Mouse (Mus musculus) kidney, postnatal 0 days (tissue): ENCODE measurements around the gene Col11a1. TPM values are rescaled to one million over a fixed set of nuclear protein-coding genes. Genes with fewer than 3 reads are reported as not detected.

ENCODE experiments used
- ATAC-seq: fragments of 200-750 bp; cut with Nextera tagmentation; replicated peaks from 2 replicates; pipeline ENCODE4 v1.8.0; 2017; ENCODE audit warnings: low read depth, moderate number of reproducible peaks, moderate TSS enrichment, moderate library complexity; ENCODE audit not compliant: low FRiP score
- DNase-seq: peaks from one replicate; pipeline ENCODE4 v3.0.0-alpha.2; 2016; ENCODE audit warnings: low spot score
- H3K27ac ChIP-seq: fragments of 300-500 bp; sonication (generic); 2 replicates; pipeline ENCODE4 v1.5.1; 2014; ENCODE audit warnings: mild to moderate bottlenecking
- H3K27me3 ChIP-seq: fragments of 300-500 bp; sonication (generic); 2 replicates; pipeline ENCODE4 v1.6.1; 2014; ENCODE audit warnings: low read length, mixed read lengths; ENCODE audit not compliant: insufficient read depth
- H3K36me3 ChIP-seq: fragments of 300-500 bp; sonication (generic); 2 replicates; pipeline ENCODE4 v1.6.1; 2014; ENCODE audit warnings: low read length, mixed read lengths; ENCODE audit not compliant: insufficient read depth
- H3K4me1 ChIP-seq: fragments of 300-500 bp; sonication (generic); replicated peaks from 2 replicates; pipeline ENCODE4 v1.6.1; 2014; ENCODE audit warnings: antibody characterized with exemption, low read length, mixed read lengths; ENCODE audit not compliant: insufficient read depth
- H3K4me2 ChIP-seq: fragments of 300-500 bp; sonication (generic); 2 replicates; pipeline ENCODE4 v1.6.1; 2014; ENCODE audit warnings: mild to moderate bottlenecking, low read length, moderate library complexity, mixed read lengths
- H3K4me3 ChIP-seq: fragments of 300-500 bp; sonication (generic); replicated peaks from 2 replicates; pipeline ENCODE4 v1.5.1; 2014; ENCODE audit warnings: low read depth, low read length
- H3K9ac ChIP-seq: fragments of 300-500 bp; sonication (generic); 2 replicates; pipeline ENCODE4 v1.6.1; 2014; ENCODE audit warnings: low read depth, low read length
- H3K9me3 ChIP-seq: fragments of 300-500 bp; sonication (generic); replicated peaks from 2 replicates; pipeline ENCODE4 v1.6.1; 2016; ENCODE audit warnings: low read length, inconsistent platforms, mixed read lengths
- CTCF ChIP-seq: IDR thresholded peaks from 2 replicates; pipeline ENCODE4 v1.5.1; 2016; ENCODE audit warnings: antibody characterized with exemption, low read depth, mild to moderate bottlenecking, moderate library complexity
- WGBS: fragments of 180-500 bp; shearing (Covaris S2); extraction: QIAGEN DNeasy Blood & Tissue Kit; methylation state at CpG from one replicate; pipeline ENCODE4 v1.1.7; 2014; 5-methylcytosine and 5-hydroxymethylcytosine counted together
- polyA plus RNA-seq: library from polyadenylated mRNA; unstranded; fragments of >200 nt; fragmentation: Nextera tagmentation; extraction: Ambion mirVana; gene quantifications from 2 replicates; pipeline ENCODE4 v1.2.1, GENCODE M21; 2015

The Col11a1 gene
- polyA plus RNA-seq, 1 experiment from 2014 or later, result 3.1 TPM

- Histone ChIP-seq H3K9me3 (no peaks in the 10 kb centered on the region), H3K9ac (no peak overlapping the region), H3K4me3 (no peak overlapping the region), H3K4me2 (no peak overlapping the region), H3K4me1 (no peaks in the 10 kb centered on the region), H3K27me3 (no peaks in the 10 kb centered on the region), H3K27ac (no peak overlapping the region), H3K36me3 (no peaks in the 10 kb centered on the region)
- 75% methylated on average over 3 of the region's 3 CpGs for WGBS
- no peak for ATAC-seq
- DNase-seq, result no peak
- TF ChIP-seq CTCF, result no peak
These were observed 23.2 kb downstream of the Col11a1 start for GRCm38 (mm10) chr3:114053501-114053900.

GRCm38 (mm10) chr3:114065123-114065522 lies 34.8 kb downstream of the Col11a1 start:
- no peak overlapping the region for H3K4me3 ChIP-seq
- no peak overlapping the region for H3K9ac ChIP-seq
- no peak overlapping the region for H3K4me2 ChIP-seq
- no peak for ATAC-seq
- H3K27me3 ChIP-seq, result no peaks in the 10 kb centered on the region
- no peak for TF ChIP-seq CTCF
- no peak for DNase-seq
- H3K36me3 ChIP-seq, result no peaks in the 10 kb centered on the region
- WGBS, result 80% methylated on average over 4 of the region's 4 CpGs
- H3K27ac ChIP-seq, result no peak overlapping the region
- no peaks in the 10 kb centered on the region for H3K4me1 ChIP-seq
- H3K9me3 ChIP-seq, result no peaks in the 10 kb centered on the region

- Histone ChIP-seq H3K4me3 (no peak overlapping the region), H3K4me1 (no peaks in the 10 kb centered on the region), H3K36me3 (no peaks in the 10 kb centered on the region), H3K27me3 (no peaks in the 10 kb centered on the region), H3K9ac (no peak overlapping the region), H3K9me3 (no peaks in the 10 kb centered on the region), H3K4me2 (no peak overlapping the region), H3K27ac (no peak overlapping the region)
- WGBS, result 42% methylated on average over 4 of the region's 4 CpGs
- no peak for ATAC-seq
- DNase-seq, result no peak
- TF ChIP-seq CTCF, result no peak
These were observed 35.2 kb downstream of the Col11a1 start for GRCm38 (mm10) chr3:114065587-114065986.

- H3K36me3 ChIP-seq, result no peaks in the 10 kb centered on the region
- no peak overlapping the region for H3K4me2 ChIP-seq
- ATAC-seq, result no peak
These were observed 69.0 kb downstream of the Col11a1 start for GRCm38 (mm10) chr3:114099335-114099734.

GRCm38 (mm10) chr3:114107099-114107498 lies 76.8 kb downstream of the Col11a1 start:
- Histone ChIP-seq H3K36me3 (no peaks in the 10 kb centered on the region), H3K4me3 (no peak overlapping the region), H3K9ac (no peak overlapping the region), H3K27ac (no peak overlapping the region), H3K9me3 (no peaks in the 10 kb centered on the region), H3K27me3 (no peaks in the 10 kb centered on the region), H3K4me2 (no peak overlapping the region), H3K4me1 (no peaks in the 10 kb centered on the region)
- WGBS, result 26% methylated on average over 7 of the region's 7 CpGs
- no peak for ATAC-seq
- TF ChIP-seq CTCF, result peak; percentile 68
- peak; percentile 29 for DNase-seq

More at GRCm38 (mm10) chr3:114099335-114099734, 69.0 kb downstream of the Col11a1 start:
- Histone ChIP-seq H3K9me3 (no peaks in the 10 kb centered on the region), H3K4me3 (no peak overlapping the region), H3K27ac (no peak overlapping the region), H3K4me1 (no peaks in the 10 kb centered on the region), H3K27me3 (no peaks in the 10 kb centered on the region), H3K9ac (no peak overlapping the region)
- 82% methylated on average over 7 of the region's 7 CpGs for WGBS
- no peak for DNase-seq
- TF ChIP-seq CTCF, result no peak

GRCm38 (mm10) chr3:114147140-114147539 lies 116.8 kb downstream of the Col11a1 start:
- no peaks in the 10 kb centered on the region for H3K27me3 ChIP-seq
- whole genome bisulfite sequencing, result 15% methylated on average over 3 of the region's 3 CpGs

More at GRCm38 (mm10) chr3:114147140-114147539, 116.8 kb downstream of the Col11a1 start:
- no peak overlapping the region for H3K4me3 ChIP-seq
- H3K4me1 ChIP-seq, result no peaks in the 10 kb centered on the region
- H3K9me3 ChIP-seq, result no peaks in the 10 kb centered on the region
- peak; percentile 66 for TF ChIP-seq CTCF
- H3K9ac ChIP-seq, result no peak overlapping the region
- DNase-seq, result peak; percentile 8
- ATAC-seq, result no peak
- no peak overlapping the region for H3K27ac ChIP-seq
- no peaks in the 10 kb centered on the region for H3K36me3 ChIP-seq
- H3K4me2 ChIP-seq, result no peak overlapping the region
